Mouse (Mus musculus): ENCODE data around the gene Olfr642.

Gene Olfr642

DNA sequence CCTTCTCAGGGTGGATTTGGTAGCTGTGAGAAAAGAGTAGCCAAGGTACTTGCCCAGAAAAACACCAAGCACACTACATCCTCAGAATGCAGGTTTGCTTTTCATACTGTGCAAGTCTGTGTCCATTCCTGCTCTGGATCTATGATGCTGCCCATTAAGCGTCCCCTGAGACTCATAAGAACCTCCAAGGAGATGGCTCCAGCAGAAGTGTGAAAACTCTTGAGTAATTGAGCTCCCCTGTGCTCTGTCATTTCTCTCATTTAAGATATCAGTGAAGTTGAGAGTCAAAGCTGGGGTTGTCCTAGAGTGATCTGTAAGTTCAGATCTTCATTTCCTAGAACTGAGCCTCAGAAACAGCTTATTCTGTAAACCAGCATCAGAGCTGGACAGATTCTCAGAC, at the start of gene Olfr642:
Gene Olfr642 (minus strand): TSS at position 101 of the 400 bp plus-strand sequence.
- DNase-seq (ENCODE audit: low read depth in 2 of 2, low spot score in 2 of 2) = no peak

DNA sequence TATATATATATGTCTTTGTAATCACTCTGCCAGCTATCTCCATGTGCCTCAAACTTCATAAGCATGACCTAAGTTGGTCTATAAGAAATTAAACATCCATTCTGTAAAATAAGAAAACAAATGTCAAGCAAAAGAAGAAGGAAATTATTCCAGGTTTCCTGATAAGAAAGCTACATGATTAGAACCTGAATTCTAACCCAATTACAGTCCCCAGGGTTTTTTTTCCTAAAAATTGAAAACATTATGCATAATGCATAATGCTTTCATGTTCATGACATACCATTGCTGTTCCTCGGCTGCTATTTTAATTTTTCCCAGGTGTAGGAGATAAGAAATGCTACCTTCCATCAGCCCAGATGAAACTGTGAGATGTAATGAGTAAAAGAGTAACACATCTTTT, 32.9 kb upstream of the Olfr642 start, which contains the start of gene Olfr645:
Gene Olfr645 (minus strand): TSS at position 101 of the 400 bp plus-strand sequence.
- no peak for DNase-seq (ENCODE audit: low read depth in 2 of 2, low spot score in 2 of 2)

DNA sequence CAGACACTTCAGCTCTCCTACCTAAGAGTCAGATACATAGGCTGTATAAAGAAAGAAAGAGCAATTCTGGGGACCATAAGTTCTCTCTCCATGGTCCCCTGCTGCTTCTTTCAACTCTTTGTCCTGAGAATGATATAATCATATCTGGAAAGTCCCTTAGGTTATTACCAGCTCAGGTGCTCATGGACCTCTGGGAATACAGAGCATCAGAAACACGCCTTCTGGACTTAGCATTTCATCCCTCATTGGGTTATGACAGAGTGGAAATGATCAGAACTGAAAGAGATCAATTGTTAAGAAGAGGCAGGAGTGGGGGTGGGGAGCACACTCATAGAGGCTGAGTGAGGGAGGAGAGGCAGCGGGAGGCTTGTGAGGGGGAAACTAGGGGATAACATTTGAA, 19.3 kb upstream of the Olfr642 start, which contains the start of gene Olfr644:
Gene Olfr644 (minus strand): TSS at position 101 of the 400 bp plus-strand sequence.
- DNase-seq (ENCODE audit: low read depth in 2 of 2, low spot score in 2 of 2) = no peak

DNA sequence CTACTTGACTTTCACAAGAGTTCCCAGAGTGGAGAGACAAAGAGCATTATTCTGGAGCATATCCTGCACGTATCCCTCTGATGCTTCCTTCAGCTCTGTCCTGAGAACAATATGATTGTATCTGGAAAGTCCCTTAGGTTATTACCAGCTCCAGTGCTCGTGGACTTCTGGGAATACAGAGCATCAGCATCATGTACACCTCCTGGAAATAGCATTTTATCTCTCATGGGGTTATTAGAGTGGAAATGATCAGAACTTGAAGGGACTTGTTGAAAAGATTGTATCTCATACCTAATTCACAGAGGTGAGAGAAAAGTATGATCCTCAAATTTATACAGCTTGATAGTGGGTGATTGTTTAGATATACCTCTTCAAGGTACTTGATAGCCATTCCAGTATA, 8.9 kb upstream of the Olfr642 start, which contains the start of gene 4930516K23Rik:
Gene 4930516K23Rik (minus strand): TSS at position 101 of the 400 bp plus-strand sequence.
- DNase-seq (ENCODE audit: low read depth in 2 of 2, low spot score in 2 of 2) = no peak

DNA sequence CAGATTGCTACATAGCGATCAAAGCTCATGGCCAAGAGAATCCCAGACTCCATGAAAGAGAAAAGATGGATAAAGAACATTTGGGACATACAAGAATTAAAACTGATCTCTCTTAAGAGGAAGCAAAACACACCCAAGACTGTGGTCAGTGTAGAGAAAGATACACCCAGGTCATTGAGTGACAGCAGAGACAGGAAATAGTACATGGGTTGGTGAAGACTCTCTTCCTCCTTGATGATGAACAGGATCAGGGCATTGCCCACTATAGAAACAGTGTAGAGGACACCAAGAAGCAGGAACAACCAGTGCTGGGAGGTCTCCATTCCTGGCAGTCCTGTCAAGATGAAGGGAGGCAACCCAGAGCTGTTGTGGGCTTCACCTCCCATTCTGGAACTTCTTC, 6.7 kb upstream of the Olfr642 start:
- no peak for DNase-seq (ENCODE audit: low read depth in 2 of 2, low spot score in 2 of 2)

DNA sequence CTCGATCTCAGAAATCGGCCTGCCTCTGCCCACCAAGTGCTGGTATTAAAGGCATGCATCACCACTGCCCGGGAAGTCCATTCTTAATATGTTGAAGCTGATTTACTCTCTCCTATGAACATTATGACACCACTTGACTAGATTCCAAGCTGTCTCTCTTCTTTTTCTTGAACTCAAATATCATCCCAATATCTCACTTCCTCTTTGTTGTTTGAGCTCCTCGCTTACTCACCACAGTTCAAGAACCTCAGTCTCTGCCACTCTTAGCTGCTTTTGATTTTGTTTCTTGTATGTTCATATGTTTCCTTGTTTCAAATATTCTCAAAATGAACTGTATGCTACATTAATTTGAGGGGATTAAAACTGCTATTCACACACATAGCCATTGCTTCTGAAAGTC, 1.7 kb downstream of the Olfr642 start:
- DNase-seq (ENCODE audit: low read depth in 2 of 2, low spot score in 2 of 2) = no peak

DNA sequence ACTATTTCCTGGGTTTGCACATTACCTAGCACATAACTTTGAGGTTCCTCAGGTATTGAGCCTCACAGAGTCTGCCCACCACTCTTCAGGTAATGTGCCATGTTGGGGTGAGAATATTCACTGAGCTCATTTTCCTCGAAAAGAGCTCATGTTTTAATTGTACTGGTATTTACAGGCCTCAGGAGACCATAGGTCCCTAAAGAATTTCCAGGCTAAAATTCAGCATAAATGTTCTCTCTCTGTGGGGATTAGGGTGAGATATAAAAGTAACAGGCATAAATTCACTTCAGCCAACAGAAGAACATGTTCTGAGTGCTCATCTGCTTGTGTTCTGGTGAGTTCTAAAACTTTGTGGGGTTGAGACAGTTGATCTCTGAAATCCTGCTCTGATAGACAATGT, 17.3 kb downstream of the Olfr642 start, which contains the start of gene Olfr641:
Gene Olfr641 (plus strand): TSS at position 301 of the 400 bp plus-strand sequence.
- no peak for DNase-seq (ENCODE audit: low read depth in 2 of 2, low spot score in 2 of 2)

DNA sequence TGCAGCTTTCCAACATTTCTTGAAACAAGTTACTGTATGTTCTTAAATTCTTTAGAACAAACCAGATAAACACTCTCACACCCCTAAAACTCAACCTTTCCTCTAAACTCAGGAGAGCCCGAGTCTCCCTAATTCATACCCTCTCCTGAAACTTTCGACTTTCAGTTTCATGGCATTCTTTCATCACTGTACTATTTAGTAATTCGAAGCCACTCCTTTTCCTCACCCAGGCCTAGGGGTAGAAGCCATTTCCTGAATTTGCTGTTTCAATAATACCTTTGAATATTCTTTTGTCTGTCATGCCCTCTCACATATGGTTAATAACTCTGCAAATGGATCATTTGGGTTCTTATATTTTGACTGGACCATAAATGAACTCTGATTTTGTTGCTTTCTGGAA, 25.5 kb downstream of the Olfr642 start:
- no peak for DNase-seq (ENCODE audit: low read depth in 2 of 2, low spot score in 2 of 2)

- no peak for DNase-seq (ENCODE audit: low read depth in 2 of 2, low spot score in 2 of 2)
Measured at GRCm38 (mm10) chr7:104025473-104025872, 27.0 kb downstream of the Olfr642 start, which contains the start of gene Olfr640. Gene Olfr640, minus strand, starts transcription at chr7:104025573.

DNA sequence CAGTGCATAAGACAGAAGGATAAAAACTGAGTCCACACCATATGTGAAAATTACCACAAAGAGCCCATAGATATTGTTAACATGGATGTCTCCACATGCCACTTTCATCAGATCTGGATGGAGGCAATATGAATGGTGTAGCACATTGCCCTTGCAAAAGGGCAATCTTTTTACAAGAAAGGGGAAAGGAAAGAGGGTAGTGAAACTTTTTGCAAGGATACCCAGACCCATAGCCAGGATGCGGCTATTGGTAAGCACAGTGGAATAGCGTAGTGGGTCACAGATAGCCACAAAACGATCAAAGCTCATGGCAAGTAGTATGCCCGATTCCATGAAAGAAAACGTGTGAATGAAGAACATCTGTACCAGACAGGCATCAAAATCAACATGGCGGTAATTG, 30.8 kb downstream of the Olfr642 start:
- no peak for DNase-seq (ENCODE audit: low read depth in 2 of 2, low spot score in 2 of 2)

DNA sequence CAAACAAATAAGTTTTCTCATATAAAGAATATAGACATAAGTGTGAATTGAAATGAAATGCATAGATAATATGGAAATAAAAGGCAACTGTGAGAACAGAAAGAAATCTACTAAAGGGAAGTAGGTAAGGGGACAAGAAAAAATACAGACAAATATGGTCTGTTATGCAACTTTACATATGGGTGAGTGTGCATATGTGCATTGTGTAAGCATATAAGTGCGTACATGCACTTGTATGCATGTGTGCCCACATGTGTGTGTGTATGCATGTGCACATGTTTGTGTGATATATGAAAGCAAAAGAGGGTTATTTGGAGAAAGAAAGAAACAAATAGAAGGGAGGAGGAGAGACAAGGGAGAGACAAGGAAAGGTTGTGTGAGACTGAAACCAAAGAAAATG, 33.5 kb downstream of the Olfr642 start:
- DNase-seq (ENCODE audit: low read depth in 2 of 2, low spot score in 2 of 2) = no peak

GRCm38 (mm10) chr7:104017203-104017602, 35.3 kb downstream of the Olfr642 start, which contains the start of gene Olfr639:
Gene Olfr639, minus strand, starts transcription at chr7:104017303.
- no peak for DNase-seq (ENCODE audit: low read depth in 2 of 2, low spot score in 2 of 2)

DNA sequence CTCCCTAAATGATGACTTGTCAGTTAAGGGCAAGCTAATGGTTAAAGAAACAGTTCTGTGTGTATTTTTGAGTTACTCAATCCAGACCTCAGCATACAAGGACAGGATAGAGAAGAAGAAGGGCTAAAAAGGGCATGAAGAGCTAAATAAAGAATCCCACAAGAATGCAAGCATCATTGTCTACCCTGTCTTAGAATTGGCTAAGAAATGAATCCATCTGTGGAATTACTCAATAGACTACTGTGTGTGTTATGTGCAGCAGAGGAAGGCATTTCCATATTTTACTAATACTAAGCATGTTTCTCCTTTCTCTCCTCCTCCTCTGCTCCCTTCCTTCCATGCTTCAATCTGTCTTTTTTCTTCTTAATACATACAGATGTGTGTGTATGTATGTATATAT, 53.3 kb downstream of the Olfr642 start:
- no peak for DNase-seq (ENCODE audit: low read depth in 2 of 2, low spot score in 2 of 2)

DNA sequence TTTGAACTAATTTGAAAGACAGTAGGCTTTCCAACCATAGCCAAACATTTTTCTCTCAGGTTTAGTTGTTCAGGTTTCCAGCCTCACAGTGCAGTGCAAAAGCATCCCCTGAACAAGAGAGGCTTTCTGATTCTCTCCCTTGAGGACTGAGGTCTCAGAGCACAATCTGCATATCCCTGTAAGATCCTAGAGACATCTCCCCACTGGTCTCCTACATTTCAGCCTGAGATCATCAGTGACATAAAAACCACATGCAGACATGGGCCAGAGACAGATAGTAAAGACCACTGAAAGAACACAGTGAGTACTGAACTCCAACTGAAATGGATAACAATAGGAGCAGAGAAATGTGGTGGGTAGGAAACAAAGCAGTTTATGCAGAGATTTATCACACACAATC, 54.0 kb downstream of the Olfr642 start, which contains the start of gene Olfr638:
Gene Olfr638 (plus strand): TSS at position 301 of the 400 bp plus-strand sequence.
- no peak for DNase-seq (ENCODE audit: low read depth in 2 of 2, low spot score in 2 of 2)

Measured in CD8-positive naive resting alpha-beta T cell, adult 2 months (primary cell).